In the genomic region with DNA sequence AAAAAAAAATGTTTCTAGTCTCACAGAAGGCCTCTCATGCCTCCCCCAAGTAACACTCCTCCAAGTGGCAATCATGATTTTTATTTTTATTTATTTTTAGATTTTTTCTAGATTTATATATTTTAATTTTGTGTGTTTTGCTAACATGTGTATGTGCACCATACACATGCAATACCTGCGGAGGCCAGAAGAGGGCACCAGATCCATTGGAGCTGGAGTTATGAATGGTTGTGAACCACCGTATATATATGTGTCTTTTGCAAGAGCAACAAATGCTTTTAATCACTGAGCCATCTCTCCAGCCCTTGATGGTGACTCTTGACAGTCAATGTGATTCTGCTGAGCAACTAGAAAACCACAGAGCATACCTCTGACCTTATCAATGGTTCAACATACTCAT, we compare ENCODE assay signal across 8 mouse cellular contexts. TPM values are rescaled to one million over a fixed set of nuclear protein-coding genes. Genes with fewer than 3 reads are reported as not detected.
A peak's percentile ranks its signal among the peaks of the same experiment; 100 is the strongest.
DNase-seq lines count a peak whose midpoint lies in the region; ATAC-seq and TF ChIP-seq lines count a peak whose summit lies in the region.

No protein-coding gene starts in this region.

- peak; percentile 25 for DNase-seq in CD4-positive, CD25-positive, alpha-beta regulatory T cell, adult 2 months (ENCODE audit: low read depth, low spot score)
- DNase-seq in left cerebral cortex, adult 2 months (ENCODE audit: extremely low spot score in 1 of 2, low spot score in 2 of 2), result no peak
- no peak for DNase-seq in left cerebral cortex, adult 8-10 months (ENCODE audit: low spot score in 2 of 2)
- DNase-seq in NIH3T3 (ENCODE audit: low read depth), result peak; percentile 59
- no peak for DNase-seq in lung, postnatal 0 days (ENCODE audit: low spot score)
- no peak for DNase-seq in urinary bladder, adult 18-20 months (ENCODE audit: low spot score in 2 of 2)

- no peaks in the 10 kb centered on the region for H3K27me3 ChIP-seq in lung, postnatal 0 days (replicated peaks; ENCODE audit: insufficient read depth, low read length)

- H3K9me3 ChIP-seq in lung, postnatal 0 days (ENCODE audit: low read length), result no peaks in the 10 kb centered on the region

- H3K4me3 ChIP-seq in left cerebral cortex, adult 2 months, result no peak overlapping the region
- H3K4me3 ChIP-seq in lung, postnatal 0 days (ENCODE audit: low read depth, low read length), result no peak overlapping the region

- intact Hi-C loops in left cerebral cortex, adult 2 months (cut with DNase I), result no loop called here

- H3K4me1 ChIP-seq in lung, postnatal 0 days (ENCODE audit: insufficient read depth, low read depth, low read length), result no peaks in the 10 kb centered on the region; the same call in 1 of the 2 replicates

- H3K9ac ChIP-seq in lung, postnatal 0 days (replicated peaks; ENCODE audit: low read depth), result no peak overlapping the region

- WGBS in lung, postnatal 0 days, result 69% methylated on average over 2 of the region's 2 CpGs

- H3K36me3 ChIP-seq in lung, postnatal 0 days (ENCODE audit: insufficient read depth, low read length), result no peaks in the 10 kb centered on the region

- no peak for TF ChIP-seq EP300 in lung, postnatal 0 days (IDR thresholded peaks at IDR 0.05)

- peak; percentile 44 for TF ChIP-seq CTCF in left cerebral cortex, adult 2 months (IDR thresholded peaks at IDR 0.05)
- peak; percentile 59 for TF ChIP-seq CTCF in lung, postnatal 0 days (IDR thresholded peaks at IDR 0.05)

- H3K4me2 ChIP-seq in lung, postnatal 0 days (replicated peaks; ENCODE audit: low read depth, low read length), result no peak overlapping the region

- ATAC-seq in CD4-positive, CD25-positive, alpha-beta regulatory T cell, adult 4 months, result no peak
- no peak for ATAC-seq in lung, postnatal 0 days
- no peak for ATAC-seq in activated CD4-positive, CD25-positive, alpha-beta regulatory T cell, adult 4 months

- no peak overlapping the region for H3K27ac ChIP-seq in left cerebral cortex, adult 2 months
- no peak overlapping the region for H3K27ac ChIP-seq in lung, postnatal 0 days (ENCODE audit: low read length)

RNA-seq across cellular contexts. Expression of a gene that starts 7.9 kb away (rescaled TPM):
- polyA plus RNA-seq in CD4-positive, CD25-positive, alpha-beta regulatory T cell, adult 4 months (2017; shearing (Covaris generic)), result under 1 TPM in 1 of 2 experiments, not detected in 1; 0.51 TPM
- under 1 TPM; 0.23 to 0.32 TPM for total RNA-seq in left cerebral cortex, adult 2 months (2021)
- under 1 TPM in 2 of 4 experiments, not detected in 2; 0.27 to 0.30 TPM for total RNA-seq in left cerebral cortex, adult 8-10 months (2022)
- 4.8 and 5.3 TPM in 2 replicates for polyA plus RNA-seq in lung, postnatal 0 days (2015; fragmentation: Nextera tagmentation; extraction: Ambion mirVana)
- polyA plus RNA-seq in activated CD4-positive, CD25-positive, alpha-beta regulatory T cell, adult 4 months (2017; shearing (Covaris generic)), result under 1 TPM; 0.21 to 0.41 TPM

RNA-seq across cellular contexts. Expression of a gene that starts 29.5 kb away (rescaled TPM):
- not detected for polyA plus RNA-seq in CD4-positive, CD25-positive, alpha-beta regulatory T cell, adult 4 months (2017; shearing (Covaris generic))
- total RNA-seq in left cerebral cortex, adult 2 months (2021), result 1 to 10 TPM in 1 of 2 experiments, under 1 TPM in 1; 0.75 to 1.1 TPM
- total RNA-seq in left cerebral cortex, adult 8-10 months (2022), result 1 to 10 TPM; 1.2 to 2.6 (median 1.9) TPM
- polyA plus RNA-seq in lung, postnatal 0 days (2015; fragmentation: Nextera tagmentation; extraction: Ambion mirVana), result 3.1 and 3.9 TPM in 2 replicates
- polyA plus RNA-seq in activated CD4-positive, CD25-positive, alpha-beta regulatory T cell, adult 4 months (2017; shearing (Covaris generic)), result not detected

RNA-seq across cellular contexts. Expression of a gene that starts 50.9 kb away (rescaled TPM):
- 1 to 10 TPM; 4.6 to 8.4 TPM for polyA plus RNA-seq in CD4-positive, CD25-positive, alpha-beta regulatory T cell, adult 4 months (2017; shearing (Covaris generic))
- total RNA-seq in left cerebral cortex, adult 2 months (2021), result 10 to 100 TPM; 77.6 to 86.8 TPM
- total RNA-seq in left cerebral cortex, adult 8-10 months (2022), result 10 to 100 TPM; 72.9 to 94.8 (median 80.5) TPM
- 33.9 and 39.0 TPM in 2 replicates for polyA plus RNA-seq in lung, postnatal 0 days (2015; fragmentation: Nextera tagmentation; extraction: Ambion mirVana)
- 1 to 10 TPM; 1.8 to 2.8 TPM for polyA plus RNA-seq in activated CD4-positive, CD25-positive, alpha-beta regulatory T cell, adult 4 months (2017; shearing (Covaris generic))

RNA-seq across cellular contexts. Expression of a gene that starts 55.6 kb away (rescaled TPM):
- polyA plus RNA-seq in CD4-positive, CD25-positive, alpha-beta regulatory T cell, adult 4 months (2017; shearing (Covaris generic)), result 10 to 100 TPM; 13.6 to 21.3 TPM
- 10 to 100 TPM; 37.6 to 46.2 TPM for total RNA-seq in left cerebral cortex, adult 2 months (2021)
- total RNA-seq in left cerebral cortex, adult 8-10 months (2022), result 10 to 100 TPM; 46.1 to 50.9 (median 47.7) TPM
- polyA plus RNA-seq in lung, postnatal 0 days (2015; fragmentation: Nextera tagmentation; extraction: Ambion mirVana), result 10.4 and 10.8 TPM in 2 replicates
- 10 to 100 TPM; 10.8 to 14.4 TPM for polyA plus RNA-seq in activated CD4-positive, CD25-positive, alpha-beta regulatory T cell, adult 4 months (2017; shearing (Covaris generic))

Comparison
In these comparisons a context has a peak if more than half of its experiments do, and no peak if none do; other contexts are left out.
1. DNase-seq: peak in CD4-positive, CD25-positive, alpha-beta regulatory T cell, adult 2 months (single experiment) and NIH3T3 (single experiment); none in left cerebral cortex, adult 2 months (0 of 2), left cerebral cortex, adult 8-10 months (0 of 2), lung, postnatal 0 days (single experiment) and urinary bladder, adult 18-20 months (0 of 2).